In the genomic region with DNA sequence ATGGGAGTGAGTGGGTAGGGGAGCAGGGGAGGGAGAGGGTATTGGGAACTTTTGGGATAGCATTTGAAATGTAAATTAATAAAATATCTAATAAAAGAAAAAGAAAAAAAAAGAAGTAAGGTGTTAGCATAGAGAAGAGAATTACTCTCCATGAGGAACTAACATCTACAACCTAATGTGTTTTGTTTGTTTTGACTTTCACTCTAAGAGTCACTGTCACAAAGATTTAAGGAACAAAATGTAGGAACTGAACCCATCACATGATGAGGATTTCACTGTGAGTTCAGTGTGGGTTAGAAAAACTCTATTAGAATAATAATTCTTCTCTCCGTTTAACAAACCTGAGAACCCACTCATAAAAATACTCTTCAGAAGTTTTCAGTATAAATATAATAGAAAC, we compare ENCODE assay signal across 25 mouse cellular contexts.
"Had no signal": no experiment of that assay in that cellular context is flagged by ENCODE, and none has a peak within 500 bp of the region (broad histone marks: within the 10 kb centered on the region; RNA-seq: fewer than 3 reads in every experiment).

No protein-coding gene starts in this region.

- ATAC-seq: hindbrain, postnatal 0 days; intestine, embryonic 16.5 days; liver, embryonic 12.5 days had no signal

- H3K4me1 ChIP-seq: heart, embryonic 13.5 days; heart, embryonic 15.5 days; hindbrain, embryonic 13.5 days; hindbrain, embryonic 15.5 days; kidney, embryonic 15.5 days; limb, embryonic 10.5 days; limb, embryonic 12.5 days; liver, embryonic 12.5 days had no signal

- H3K9me3 ChIP-seq: heart, embryonic 13.5 days; heart, embryonic 15.5 days; hindbrain, embryonic 13.5 days; hindbrain, embryonic 15.5 days; kidney, embryonic 15.5 days; limb, embryonic 10.5 days; limb, embryonic 12.5 days; liver, embryonic 12.5 days had no signal

- H3K27ac ChIP-seq: heart, adult 2 months; heart, embryonic 13.5 days; heart, embryonic 15.5 days; hindbrain, embryonic 13.5 days; hindbrain, embryonic 15.5 days; hindbrain, postnatal 0 days; kidney, embryonic 15.5 days; kidney, postnatal 0 days; limb, embryonic 10.5 days; limb, embryonic 12.5 days; liver, embryonic 12.5 days had no signal

- H3K4me2 ChIP-seq: heart, embryonic 11.5 days; heart, embryonic 13.5 days; heart, embryonic 15.5 days; hindbrain, embryonic 13.5 days; hindbrain, embryonic 15.5 days; kidney, embryonic 15.5 days; limb, embryonic 12.5 days; liver, embryonic 12.5 days had no signal

- H3K4me3 ChIP-seq: heart, adult 2 months; heart, embryonic 13.5 days; heart, embryonic 15.5 days; hindbrain, embryonic 13.5 days; hindbrain, embryonic 15.5 days; kidney, embryonic 15.5 days; limb, embryonic 10.5 days; limb, embryonic 12.5 days; liver, embryonic 12.5 days had no signal

- DNase-seq: gastrocnemius, postnatal 14 days; heart, adult 11 months; heart, adult 2 months; heart, postnatal 14 days; heart, postnatal 36 days; kidney, adult 11 months; kidney, adult 2 months; kidney, adult 9 months; kidney, postnatal 14 days; kidney, postnatal 36 days; layer of hippocampus, adult 9-11 months; layer of hippocampus, postnatal 36 days; liver had no signal

- H3K36me3 ChIP-seq: heart, embryonic 13.5 days; heart, embryonic 15.5 days; hindbrain, embryonic 13.5 days; hindbrain, embryonic 15.5 days; kidney, embryonic 15.5 days; limb, embryonic 10.5 days; limb, embryonic 12.5 days; liver, embryonic 12.5 days had no signal

- H3K9ac ChIP-seq: heart, embryonic 13.5 days; heart, embryonic 15.5 days; hindbrain, embryonic 13.5 days; hindbrain, embryonic 15.5 days; kidney, embryonic 15.5 days; limb, embryonic 12.5 days; liver, embryonic 12.5 days had no signal

- H3K27me3 ChIP-seq: heart, embryonic 13.5 days; heart, embryonic 15.5 days; hindbrain, embryonic 13.5 days; hindbrain, embryonic 15.5 days; kidney, embryonic 15.5 days; limb, embryonic 12.5 days; liver, embryonic 12.5 days had no signal
